Mouse (Mus musculus) thymus, adult 18-20 months (tissue): ENCODE measurements around the gene Crebrf.

Experiments
- DNase-seq, 2 experiments: peaks; one replicate each; pipeline ENCODE4 v3.0.0; 2022; ENCODE audit warnings: mixed read lengths in 2 of 2

Crebrf gene

GRCm38 (mm10) chr17:26779471-26779870 lies 64.0 kb downstream of the Crebrf start:
- no peak for DNase-seq

- DNase-seq = peak; percentile 57 to 62
Measured at GRCm38 (mm10) chr17:26780750-26781571, 65.5 kb downstream of the Crebrf start, which contains the start of gene Bnip1. Gene Bnip1 (plus strand): TSS chr17:26781066.

- DNase-seq = no peak
Measured at GRCm38 (mm10) chr17:26781610-26782043, 66.2 kb downstream of the Crebrf start.

- no peak for DNase-seq
Measured at GRCm38 (mm10) chr17:26784525-26784924, 69.1 kb downstream of the Crebrf start.

- DNase-seq = peak; percentile 41 to 61
Measured at GRCm38 (mm10) chr17:26786586-26786985, 71.1 kb downstream of the Crebrf start.

GRCm38 (mm10) chr17:26788986-26789385 lies 73.5 kb downstream of the Crebrf start:
- DNase-seq = no peak

GRCm38 (mm10) chr17:26789460-26790268 lies 74.2 kb downstream of the Crebrf start:
- DNase-seq = no peak

- DNase-seq = no peak
Measured at GRCm38 (mm10) chr17:26790269-26791214, 75.1 kb downstream of the Crebrf start.

GRCm38 (mm10) chr17:26791580-26791979 lies 76.1 kb downstream of the Crebrf start:
- DNase-seq = no peak

- no peak for DNase-seq
Measured at GRCm38 (mm10) chr17:26792096-26792495, 76.6 kb downstream of the Crebrf start.

- no peak for DNase-seq
Measured at GRCm38 (mm10) chr17:26793068-26793765, 77.8 kb downstream of the Crebrf start.

- DNase-seq = no peak
Measured at GRCm38 (mm10) chr17:26794744-26795143, 79.3 kb downstream of the Crebrf start.

GRCm38 (mm10) chr17:26795386-26795785 lies 79.9 kb downstream of the Crebrf start:
- no peak for DNase-seq

GRCm38 (mm10) chr17:26797379-26798128 lies 82.1 kb downstream of the Crebrf start:
- DNase-seq = no peak

- no peak for DNase-seq
Measured at GRCm38 (mm10) chr17:26802886-26803285, 87.4 kb downstream of the Crebrf start.

GRCm38 (mm10) chr17:26812607-26813006 lies 97.2 kb downstream of the Crebrf start:
- no peak for DNase-seq

- no peak for DNase-seq
Measured at GRCm38 (mm10) chr17:26813497-26813896, 98.0 kb downstream of the Crebrf start.

- DNase-seq = no peak
Measured at GRCm38 (mm10) chr17:26816810-26817209, 101.4 kb downstream of the Crebrf start.

- no peak for DNase-seq
Measured at GRCm38 (mm10) chr17:26817776-26818175, 102.3 kb downstream of the Crebrf start.

- no peak for DNase-seq
Measured at GRCm38 (mm10) chr17:26826131-26826530, 110.7 kb downstream of the Crebrf start.
